In the genomic region with DNA sequence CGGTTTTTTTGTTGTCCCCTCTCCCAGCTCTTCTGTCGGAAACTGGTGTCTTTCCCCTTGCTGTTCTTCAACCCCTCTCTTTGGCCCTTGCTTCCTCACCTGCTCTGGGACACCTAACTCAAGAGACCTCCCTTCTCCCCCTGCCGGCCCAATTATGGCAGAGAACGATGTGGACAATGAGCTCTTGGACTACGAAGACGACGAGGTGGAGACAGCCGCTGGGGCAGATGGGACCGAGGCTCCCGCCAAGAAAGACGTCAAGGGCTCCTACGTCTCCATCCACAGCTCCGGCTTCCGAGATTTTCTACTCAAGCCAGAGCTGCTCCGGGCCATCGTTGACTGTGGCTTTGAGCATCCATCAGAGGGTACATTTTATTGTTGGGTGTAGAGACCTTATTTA, we compare ENCODE assay signal across 9 mouse cellular contexts. TPM values are rescaled to one million over a fixed set of nuclear protein-coding genes. Genes with fewer than 3 reads are reported as not detected.
A peak's percentile ranks its signal among the peaks of the same experiment; 100 is the strongest.
DNase-seq lines count a peak whose midpoint lies in the region; ATAC-seq lines count a peak whose summit lies in the region.
"Had no signal": no experiment of that assay in that cellular context is flagged by ENCODE, and none has a peak within 500 bp of the region (broad histone marks: within the 10 kb centered on the region; RNA-seq: fewer than 3 reads in every experiment).

No protein-coding gene starts in this region.

- WGBS in hindbrain, embryonic 12.5 days: 6% methylated on average over 16 of the region's 16 CpGs
- WGBS in limb, embryonic 12.5 days: 10% methylated on average over 16 of the region's 16 CpGs
- WGBS in midbrain, embryonic 15.5 days: 3% methylated on average over 16 of the region's 16 CpGs

- peak; percentile 5; the same call in 1 of the 2 replicates for ATAC-seq in hindbrain, embryonic 12.5 days (ENCODE audit: low FRiP score)
- ATAC-seq in limb, embryonic 12.5 days (ENCODE audit: insufficient number of reproducible peaks, insufficient read depth, low FRiP score, low TSS enrichment, low read depth): no peak
- ATAC-seq in midbrain, embryonic 15.5 days (replicated peaks): no peak
- no peak for ATAC-seq in monocyte, adult 5-6 weeks (replicated peaks; ENCODE audit: insufficient number of reproducible peaks, low FRiP score, low TSS enrichment, poor library complexity, severe bottlenecking)

- no peaks in the 10 kb centered on the region for H3K27me3 ChIP-seq in erythroblast, embryonic 14.5 days (ENCODE audit: control insufficient read depth)
- H3K27me3 ChIP-seq in hindbrain, embryonic 12.5 days: no peaks in the 10 kb centered on the region
- H3K27me3 ChIP-seq in limb, embryonic 12.5 days: no peaks in the 10 kb centered on the region
- no peaks in the 10 kb centered on the region for H3K27me3 ChIP-seq in midbrain, embryonic 15.5 days (replicated peaks)

- peak overlapping the region; percentile 98 for H3K27ac ChIP-seq in hindbrain, embryonic 12.5 days
- peak overlapping the region; percentile 99 for H3K27ac ChIP-seq in limb, embryonic 12.5 days
- H3K27ac ChIP-seq in midbrain, embryonic 15.5 days: peak overlapping the region; percentile 99

- H3K9me3 ChIP-seq in erythroblast, embryonic 14.5 days (ENCODE audit: control insufficient read depth, low read length): no peaks in the 10 kb centered on the region
- no peaks in the 10 kb centered on the region for H3K9me3 ChIP-seq in hindbrain, embryonic 12.5 days (replicated peaks)
- no peaks in the 10 kb centered on the region for H3K9me3 ChIP-seq in limb, embryonic 12.5 days
- no peaks in the 10 kb centered on the region for H3K9me3 ChIP-seq in midbrain, embryonic 15.5 days

- peaks cover 55% of the 10 kb centered on the region for H3K36me3 ChIP-seq in erythroblast, embryonic 14.5 days (ENCODE audit: control insufficient read depth)
- H3K36me3 ChIP-seq in hindbrain, embryonic 12.5 days: peaks cover 48% of the 10 kb centered on the region
- peaks cover 52% of the 10 kb centered on the region for H3K36me3 ChIP-seq in limb, embryonic 12.5 days
- peaks cover 38% of the 10 kb centered on the region for H3K36me3 ChIP-seq in midbrain, embryonic 15.5 days (replicated peaks)

- H3K4me3 ChIP-seq in erythroblast, embryonic 14.5 days (replicated peaks): peak overlapping the region; percentile 82
- H3K4me3 ChIP-seq in hindbrain, embryonic 12.5 days: peak overlapping the region; percentile 75
- peak overlapping the region; percentile 96 for H3K4me3 ChIP-seq in limb, embryonic 12.5 days (replicated peaks)
- H3K4me3 ChIP-seq in midbrain, embryonic 15.5 days: peak overlapping the region; percentile 98

- DNase-seq in adrenal gland, postnatal 14 days: peak; percentile 64
- DNase-seq in adrenal gland, adult 18-20 months (ENCODE audit: low spot score in 2 of 2): no peak
- DNase-seq in adipocyte (ENCODE audit: low spot score): peak; percentile 76

- H3K4me1 ChIP-seq in erythroblast, embryonic 14.5 days (ENCODE audit: control insufficient read depth): peaks cover 61% of the 10 kb centered on the region
- H3K4me1 ChIP-seq in hindbrain, embryonic 12.5 days: peaks cover 43% of the 10 kb centered on the region
- peaks cover 38% of the 10 kb centered on the region for H3K4me1 ChIP-seq in limb, embryonic 12.5 days (replicated peaks)
- H3K4me1 ChIP-seq in midbrain, embryonic 15.5 days: peaks cover 46% of the 10 kb centered on the region

- H3K9ac ChIP-seq in hindbrain, embryonic 12.5 days: peak overlapping the region; percentile 96
- H3K9ac ChIP-seq in limb, embryonic 12.5 days (replicated peaks): peak overlapping the region; percentile 100
- H3K9ac ChIP-seq in midbrain, embryonic 15.5 days: peak overlapping the region; percentile 98

- H3K4me2 ChIP-seq in hindbrain, embryonic 12.5 days (replicated peaks): peak overlapping the region; percentile 92
- peak overlapping the region; percentile 97 for H3K4me2 ChIP-seq in limb, embryonic 12.5 days
- peak overlapping the region; percentile 82 for H3K4me2 ChIP-seq in midbrain, embryonic 15.5 days

RNA-seq across cellular contexts. Expression of gene Ddx39b, which starts 1.5 kb away (rescaled TPM):
- 200 and 232 TPM in 2 replicates for total RNA-seq in adrenal gland, postnatal 14 days (2021)
- 100 to 1,000 TPM; 195 to 213 TPM for total RNA-seq in adrenal gland, adult 18-20 months (2021)
- polyA plus RNA-seq in erythroblast, embryonic 14.5 days (2012): 18.8 and 20.8 TPM in 2 replicates
- 480 and 488 TPM in 2 replicates for polyA plus RNA-seq in hindbrain, embryonic 12.5 days (2016; fragmentation: Nextera tagmentation; extraction: Ambion mirVana)
- polyA plus RNA-seq in limb, embryonic 12.5 days (2016; fragmentation: Nextera tagmentation; extraction: Ambion mirVana): 620 and 638 TPM in 2 replicates
- 379 and 391 TPM in 2 replicates for polyA plus RNA-seq in midbrain, embryonic 15.5 days (2015; fragmentation: Nextera tagmentation; extraction: Ambion mirVana)
- total RNA-seq in monocyte, adult 5-6 weeks (2017): 98.8 to 141 TPM (median 101 TPM) in 3 replicates

RNA-seq across cellular contexts. Expression of gene Nfkbil1, which starts 7.5 kb away (rescaled TPM):
- total RNA-seq in adrenal gland, postnatal 14 days (2021): 15.3 and 17.7 TPM in 2 replicates
- 10 to 100 TPM; 12.4 to 15.3 TPM for total RNA-seq in adrenal gland, adult 18-20 months (2021)
- 1.6 TPM in 2 replicates for polyA plus RNA-seq in erythroblast, embryonic 14.5 days (2012)
- 12.1 and 12.2 TPM in 2 replicates for polyA plus RNA-seq in hindbrain, embryonic 12.5 days (2016; fragmentation: Nextera tagmentation; extraction: Ambion mirVana)
- polyA plus RNA-seq in limb, embryonic 12.5 days (2016; fragmentation: Nextera tagmentation; extraction: Ambion mirVana): 13.3 and 15.5 TPM in 2 replicates
- 11.7 and 11.8 TPM in 2 replicates for polyA plus RNA-seq in midbrain, embryonic 15.5 days (2015; fragmentation: Nextera tagmentation; extraction: Ambion mirVana)
- total RNA-seq in monocyte, adult 5-6 weeks (2017): 3.6 to 10.9 TPM (median 5.1 TPM) in 3 replicates

RNA-seq across cellular contexts. Expression of gene Atp6v1g2, which starts 9.6 kb away (rescaled TPM):
- total RNA-seq in adrenal gland, postnatal 14 days (2021): 7.0 and 8.2 TPM in 2 replicates
- 1 to 10 TPM; 4.7 to 5.3 TPM for total RNA-seq in adrenal gland, adult 18-20 months (2021)
- polyA plus RNA-seq in erythroblast, embryonic 14.5 days (2012): 0.04 and 0.37 TPM in 2 replicates
- 21.1 and 23.0 TPM in 2 replicates for polyA plus RNA-seq in hindbrain, embryonic 12.5 days (2016; fragmentation: Nextera tagmentation; extraction: Ambion mirVana)
- polyA plus RNA-seq in limb, embryonic 12.5 days (2016; fragmentation: Nextera tagmentation; extraction: Ambion mirVana): 4.3 and 4.8 TPM in 2 replicates
- polyA plus RNA-seq in midbrain, embryonic 15.5 days (2015; fragmentation: Nextera tagmentation; extraction: Ambion mirVana): 94.4 and 100 TPM in 2 replicates
- total RNA-seq in monocyte, adult 5-6 weeks (2017): 1.4 to 6.5 TPM (median 2.6 TPM) in 3 replicates

RNA-seq across cellular contexts. Expression of gene H2-D1, which starts 19.4 kb away (rescaled TPM):
- 93.3 and 154 TPM in 2 replicates for total RNA-seq in adrenal gland, postnatal 14 days (2021)
- total RNA-seq in adrenal gland, adult 18-20 months (2021): 100 to 1,000 TPM; 219 to 653 TPM
- 2.4 and 2.7 TPM in 2 replicates for polyA plus RNA-seq in erythroblast, embryonic 14.5 days (2012)
- 38.6 and 46.0 TPM in 2 replicates for polyA plus RNA-seq in hindbrain, embryonic 12.5 days (2016; fragmentation: Nextera tagmentation; extraction: Ambion mirVana)
- 17.8 and 18.8 TPM in 2 replicates for polyA plus RNA-seq in limb, embryonic 12.5 days (2016; fragmentation: Nextera tagmentation; extraction: Ambion mirVana)
- 93.4 and 105 TPM in 2 replicates for polyA plus RNA-seq in midbrain, embryonic 15.5 days (2015; fragmentation: Nextera tagmentation; extraction: Ambion mirVana)
- 2,987 to 4,272 TPM (median 3,836 TPM) in 3 replicates for total RNA-seq in monocyte, adult 5-6 weeks (2017)

RNA-seq across cellular contexts. Expression of gene Gm16181, which starts 22.5 kb away (rescaled TPM):
- 0.67 TPM in 1 of 2 replicates, not detected in the other for total RNA-seq in adrenal gland, postnatal 14 days (2021)
- not detected for total RNA-seq in adrenal gland, adult 18-20 months (2021)
- polyA plus RNA-seq in erythroblast, embryonic 14.5 days (2012): not detected in 2 replicates
- 0.62 TPM in 1 of 2 replicates, not detected in the other for polyA plus RNA-seq in hindbrain, embryonic 12.5 days (2016; fragmentation: Nextera tagmentation; extraction: Ambion mirVana)
- polyA plus RNA-seq in limb, embryonic 12.5 days (2016; fragmentation: Nextera tagmentation; extraction: Ambion mirVana): 0.45 and 1.1 TPM in 2 replicates
- polyA plus RNA-seq in midbrain, embryonic 15.5 days (2015; fragmentation: Nextera tagmentation; extraction: Ambion mirVana): 1.6 TPM in 1 of 2 replicates, not detected in the other
- total RNA-seq in monocyte, adult 5-6 weeks (2017): 0.64 to 2.9 TPM (median 2.7 TPM) in 3 replicates
- total RNA-seq: layer of hippocampus, postnatal 14 days had no signal

Comparison
In these comparisons a context has a peak if more than half of its experiments do, and no peak if none do; other contexts are left out.
1. DNase-seq: peak in adrenal gland, postnatal 14 days (single experiment) and adipocyte (single experiment); none in adrenal gland, adult 18-20 months (0 of 2).
2. RNA of gene Ddx39b, which starts 1.5 kb away (polyA plus RNA-seq): 620 to 638 TPM in limb, embryonic 12.5 days, 480 to 488 TPM in hindbrain, embryonic 12.5 days and 379 to 391 TPM in midbrain, embryonic 15.5 days; 18.8 to 20.8 TPM in erythroblast, embryonic 14.5 days; every median in the first group is over 10 times any median in the second.
3. Peak in every context shown above with its lines, with median percentiles within 50 percentile points of each other: H3K4me3 ChIP-seq, H3K27ac ChIP-seq, H3K4me2 ChIP-seq and H3K9ac ChIP-seq.